Mouse (Mus musculus): ENCODE data around the gene Ralb.

GRCm38 (mm10) chr1:119548668-119549326, 44.2 kb upstream of the Ralb start:
- TF ChIP-seq CTCF (IDR thresholded peaks at IDR 0.05; ENCODE audit: low read depth): peak; percentile 95
- no peak for TF ChIP-seq EP300 (IDR thresholded peaks at IDR 0.05; ENCODE audit: low read depth)

Measured in liver, postnatal 0 days (tissue).